8 mouse cellular contexts compared by ENCODE assay signal in the genomic region with DNA sequence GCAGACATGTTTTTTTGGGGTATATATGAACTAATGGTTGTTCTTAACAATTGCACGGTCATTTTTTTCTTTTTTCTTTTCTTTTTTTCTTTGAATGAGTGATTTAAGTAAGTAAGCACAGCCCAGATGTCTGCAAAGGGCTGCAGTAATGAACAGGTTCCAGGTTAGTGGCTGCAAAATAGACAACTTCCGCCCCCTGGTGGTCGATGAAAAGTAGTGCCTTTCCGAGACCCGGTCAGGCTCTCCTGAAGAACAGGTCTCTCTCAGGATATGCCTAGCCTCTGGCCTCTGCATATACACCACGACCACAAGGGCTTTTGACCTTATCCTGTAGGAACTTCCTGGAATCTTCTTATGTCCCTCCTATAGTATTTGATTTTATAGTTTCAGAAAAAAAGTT. TPM values are rescaled to one million over a fixed set of nuclear protein-coding genes. Genes with fewer than 3 reads are reported as not detected.
DNase-seq lines count a peak whose midpoint lies in the region; ATAC-seq and TF ChIP-seq lines count a peak whose summit lies in the region.

No protein-coding gene starts in this region.

- H3K9me3 ChIP-seq in intestine, embryonic 14.5 days (ENCODE audit: control insufficient read depth, low read length) = no peaks in the 10 kb centered on the region
- H3K9me3 ChIP-seq in midbrain, embryonic 11.5 days (ENCODE audit: control insufficient read depth, low read length) = no peaks in the 10 kb centered on the region

- H3K9ac ChIP-seq in intestine, embryonic 14.5 days (ENCODE audit: low read length) = no peak overlapping the region
- H3K9ac ChIP-seq in midbrain, embryonic 11.5 days (ENCODE audit: low read length) = no peak overlapping the region

- intact Hi-C loops in left cerebral cortex, postnatal 36 days (cut with DNase I) = loop anchor here (10.0 kb wide), 1 partner anchor 295 kb away; no protein-coding TSS in a partner anchor

- no peaks in the 10 kb centered on the region for H3K27me3 ChIP-seq in intestine, embryonic 14.5 days (replicated peaks; ENCODE audit: control insufficient read depth, insufficient read depth, low read length)
- H3K27me3 ChIP-seq in midbrain, embryonic 11.5 days (ENCODE audit: control insufficient read depth, insufficient read depth, low read length) = no peaks in the 10 kb centered on the region; the same call in 1 of the 2 replicates
- no peaks in the 10 kb centered on the region for H3K27me3 ChIP-seq in small intestine, adult 2 months (ENCODE audit: control insufficient read depth, insufficient read depth, low read length)

- no peaks in the 10 kb centered on the region for H3K36me3 ChIP-seq in intestine, embryonic 14.5 days (ENCODE audit: control insufficient read depth, insufficient read depth, low read length)
- H3K36me3 ChIP-seq in midbrain, embryonic 11.5 days (ENCODE audit: control insufficient read depth, insufficient read depth, low read length) = no peaks in the 10 kb centered on the region
- no peaks in the 10 kb centered on the region for H3K36me3 ChIP-seq in small intestine, adult 2 months (ENCODE audit: control insufficient read depth, insufficient read depth, low read length)

- peaks cover 14% of the 10 kb centered on the region; the same call in 1 of the 2 replicates for H3K4me1 ChIP-seq in intestine, embryonic 14.5 days (replicated peaks; ENCODE audit: control insufficient read depth, insufficient read depth, low read length)
- no peaks in the 10 kb centered on the region for H3K4me1 ChIP-seq in midbrain, embryonic 11.5 days (ENCODE audit: control insufficient read depth, insufficient read depth, low read length)
- peaks cover 7% of the 10 kb centered on the region for H3K4me1 ChIP-seq in small intestine, adult 2 months (ENCODE audit: control insufficient read depth, insufficient read depth, insufficient read length, low read length)

- TF ChIP-seq CTCF in small intestine, adult 2 months (IDR thresholded peaks at IDR 0.05; ENCODE audit: extremely low read depth, insufficient read length, insufficient replicate concordance, low read depth, low read length) = peak; percentile 83; the same call in 1 of the 2 replicates

- H3K4me2 ChIP-seq in intestine, embryonic 14.5 days (ENCODE audit: low read length) = peak overlapping the region; percentile 56
- H3K4me2 ChIP-seq in midbrain, embryonic 11.5 days = peak overlapping the region; percentile 40

- peak; percentile 78 for ATAC-seq in intestine, embryonic 14.5 days (replicated peaks; ENCODE audit: low FRiP score, low TSS enrichment, low read depth)
- ATAC-seq in midbrain, embryonic 11.5 days (ENCODE audit: low FRiP score) = peak; percentile 73; the same call in 1 of the 2 replicates

- DNase-seq in gastrocnemius, adult 18-20 months (ENCODE audit: low spot score) = peak; percentile 84
- DNase-seq in gastrocnemius, postnatal 25 days = no peak
- peak; percentile 89 to 90 for DNase-seq in cerebellum, postnatal 36 days
- DNase-seq in frontal cortex, postnatal 36 days (ENCODE audit: low spot score in 2 of 2) = peak; percentile 77 to 85
- peak; percentile 91 for DNase-seq in intestine, embryonic 14.5 days (ENCODE audit: low spot score)
- DNase-seq in left cerebral cortex, postnatal 36 days (ENCODE audit: low spot score in 2 of 2) = peak; percentile 68 to 78
- DNase-seq in midbrain, embryonic 11.5 days (ENCODE audit: low spot score, missing footprints) = peak; percentile 93

- peak overlapping the region; percentile 29; the same call in 1 of the 2 replicates for H3K4me3 ChIP-seq in intestine, embryonic 14.5 days (ENCODE audit: low read depth, low read length)
- no peak overlapping the region for H3K4me3 ChIP-seq in midbrain, embryonic 11.5 days (ENCODE audit: low read depth, low read length)
- no peak overlapping the region for H3K4me3 ChIP-seq in small intestine, adult 2 months (ENCODE audit: low read depth, low read length)

- no peak for TF ChIP-seq POLR2A in small intestine, adult 2 months (IDR thresholded peaks at IDR 0.05; ENCODE audit: low read depth, low read length)

- WGBS in intestine, embryonic 14.5 days = 2% methylated on average over 6 of the region's 6 CpGs
- WGBS in midbrain, embryonic 11.5 days = 1% methylated on average over 6 of the region's 6 CpGs
- under 1% methylated on average over 6 of the region's 6 CpGs for WGBS in small intestine, adult 2 months

- H3K27ac ChIP-seq in intestine, embryonic 14.5 days (ENCODE audit: low read depth) = no peak overlapping the region
- H3K27ac ChIP-seq in midbrain, embryonic 11.5 days (ENCODE audit: low read depth, low read length) = no peak overlapping the region
- no peak overlapping the region for H3K27ac ChIP-seq in small intestine, adult 2 months (ENCODE audit: insufficient read depth, low read depth, low read length)

RNA-seq across cellular contexts. Expression of gene Ldb3, which starts 18.2 kb away (rescaled TPM):
- total RNA-seq in gastrocnemius, adult 18-20 months (2021) = 1,000 to 10,000 TPM; 2,008 to 2,153 TPM
- 1,000 to 10,000 TPM; 2,264 to 2,912 TPM for total RNA-seq in gastrocnemius, postnatal 25 days (2021)
- polyA plus RNA-seq in intestine, embryonic 14.5 days (2014; fragmentation: Nextera tagmentation; extraction: Ambion mirVana) = 1.6 and 2.0 TPM in 2 replicates
- total RNA-seq in left cerebral cortex, postnatal 36 days (2021) = 1 to 10 TPM; 2.8 to 3.3 TPM
- polyA plus RNA-seq in midbrain, embryonic 11.5 days (2014; fragmentation: Nextera tagmentation; extraction: Ambion mirVana) = 0.07 TPM in 1 of 2 replicates, not detected in the other
- polyA plus RNA-seq in small intestine, adult 2 months (2012; rRNA removed) = 29.9 and 102 TPM in 2 replicates

RNA-seq across cellular contexts. Expression of gene Opn4, which starts 29.6 kb away (rescaled TPM):
- not detected for total RNA-seq in gastrocnemius, adult 18-20 months (2021)
- total RNA-seq in gastrocnemius, postnatal 25 days (2021) = not detected
- polyA plus RNA-seq in intestine, embryonic 14.5 days (2014; fragmentation: Nextera tagmentation; extraction: Ambion mirVana) = not detected in 2 replicates
- not detected for total RNA-seq in left cerebral cortex, postnatal 36 days (2021)
- polyA plus RNA-seq in midbrain, embryonic 11.5 days (2014; fragmentation: Nextera tagmentation; extraction: Ambion mirVana) = 0.17 TPM in 1 of 2 replicates, not detected in the other
- polyA plus RNA-seq in small intestine, adult 2 months (2012; rRNA removed) = not detected in 2 replicates

RNA-seq across cellular contexts. Expression of gene 9230112D13Rik, which starts 47.7 kb away (rescaled TPM):
- not detected for total RNA-seq in gastrocnemius, adult 18-20 months (2021)
- not detected for total RNA-seq in gastrocnemius, postnatal 25 days (2021)
- polyA plus RNA-seq in intestine, embryonic 14.5 days (2014; fragmentation: Nextera tagmentation; extraction: Ambion mirVana) = not detected in 2 replicates
- not detected for total RNA-seq in left cerebral cortex, postnatal 36 days (2021)
- not detected in 2 replicates for polyA plus RNA-seq in midbrain, embryonic 11.5 days (2014; fragmentation: Nextera tagmentation; extraction: Ambion mirVana)
- not detected in 2 replicates for polyA plus RNA-seq in small intestine, adult 2 months (2012; rRNA removed)

Comparison
In these comparisons a context has a peak if more than half of its experiments do, and no peak if none do; other contexts are left out.
1. RNA of gene Ldb3, which starts 18.2 kb away (total RNA-seq): 2,264 to 2,912 TPM in gastrocnemius, postnatal 25 days and 2,008 to 2,153 TPM in gastrocnemius, adult 18-20 months; 2.8 to 3.3 TPM in left cerebral cortex, postnatal 36 days; every median in the first group is over 100 times any median in the second.